Mouse (Mus musculus) ovary, adult 18-20 months (tissue): ENCODE measurements around the gene Arhgef2.

Experiments
- DNase-seq: peaks from one replicate; pipeline ENCODE4 v3.0.0; 2022; ENCODE audit warnings: low spot score, mixed read lengths

Arhgef2 gene

DNA sequence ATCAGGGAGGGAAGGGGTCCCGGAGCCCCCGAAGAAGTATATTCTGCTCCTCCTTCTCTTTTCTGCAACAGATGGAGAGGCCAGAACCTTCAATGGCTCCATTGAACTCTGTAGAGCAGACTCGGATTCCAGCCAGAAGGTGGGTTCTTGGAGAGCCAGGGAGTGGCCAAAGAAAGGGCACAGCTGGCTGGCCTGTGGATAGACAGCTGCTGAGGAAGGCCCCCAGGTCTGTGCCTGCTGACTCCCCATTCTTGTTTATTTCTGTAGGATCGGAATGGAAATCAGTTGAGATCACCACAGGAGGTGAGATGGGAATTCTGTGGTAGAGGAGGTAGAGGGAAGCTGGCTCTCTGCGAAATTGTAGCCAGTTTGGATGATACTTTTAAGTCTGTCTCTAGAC lies 37.3 kb downstream of the Arhgef2 start:
- DNase-seq, result no peak

DNA sequence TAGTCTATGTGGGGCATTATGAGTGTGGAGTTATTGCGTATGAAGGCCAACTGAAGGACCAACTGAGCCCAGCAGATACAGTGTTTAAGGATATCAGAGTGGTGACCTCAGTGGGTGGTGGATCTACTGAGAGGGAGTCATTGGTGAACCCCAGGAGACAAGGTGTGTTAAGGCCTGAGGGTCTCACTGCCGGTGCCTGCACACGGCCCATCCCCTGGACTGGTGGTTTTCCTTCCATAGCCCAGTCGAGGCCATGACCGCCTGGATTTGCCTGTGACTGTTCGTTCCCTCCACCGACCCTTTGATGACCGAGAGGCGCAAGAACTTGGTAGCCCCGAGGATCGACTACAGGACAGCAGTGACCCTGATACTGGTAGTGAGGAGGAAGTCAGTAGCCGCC lies 40.2 kb downstream of the Arhgef2 start:
- no peak for DNase-seq

DNA sequence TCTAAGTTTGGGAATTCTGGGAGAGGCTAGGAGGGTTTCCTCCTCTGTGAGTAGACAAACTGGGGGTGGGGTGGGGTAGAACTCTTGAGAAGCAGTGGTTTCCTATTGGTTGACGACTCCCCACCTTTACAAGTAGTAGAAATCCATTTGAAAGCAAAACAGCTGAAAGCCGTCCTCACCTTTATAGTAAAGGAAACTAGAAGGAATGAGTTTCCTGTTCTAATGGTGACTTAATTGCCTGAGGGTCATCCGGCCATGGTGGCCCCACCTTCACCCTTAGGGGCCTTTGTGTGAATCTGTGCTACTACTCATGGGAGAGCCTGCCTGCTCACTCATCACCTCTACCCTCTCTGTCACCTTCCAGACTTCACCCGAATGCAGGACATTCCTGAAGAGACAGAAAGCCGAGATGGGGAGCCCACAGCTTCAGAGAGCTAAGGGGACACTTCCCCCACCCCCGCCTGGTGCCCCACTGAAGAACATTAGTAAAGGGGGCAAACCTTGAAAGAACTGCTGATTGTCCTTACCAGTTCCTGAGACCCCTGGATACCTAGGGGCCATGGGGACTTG lies 40.7 kb downstream of the Arhgef2 start:
- DNase-seq, result no peak

DNA sequence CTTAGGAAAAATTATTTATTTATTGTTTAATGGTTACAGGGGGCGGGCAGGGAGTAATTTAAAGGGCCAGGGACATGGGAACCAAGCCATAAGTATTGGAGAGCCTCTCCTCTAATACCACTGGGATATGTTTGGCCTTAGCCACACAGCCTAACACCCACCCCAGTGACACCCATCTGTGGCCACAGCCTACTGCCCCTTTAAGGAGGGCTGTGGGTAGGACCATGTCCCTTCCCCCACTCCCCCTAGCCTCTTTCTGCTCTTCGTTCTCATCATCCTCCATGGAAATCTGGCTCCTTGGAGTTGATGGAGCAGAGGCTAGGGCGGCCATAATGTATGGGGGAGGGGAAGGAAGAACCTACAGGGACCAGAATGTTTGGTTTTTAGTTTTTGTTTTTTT lies 41.3 kb downstream of the Arhgef2 start:
- no peak for DNase-seq

DNA sequence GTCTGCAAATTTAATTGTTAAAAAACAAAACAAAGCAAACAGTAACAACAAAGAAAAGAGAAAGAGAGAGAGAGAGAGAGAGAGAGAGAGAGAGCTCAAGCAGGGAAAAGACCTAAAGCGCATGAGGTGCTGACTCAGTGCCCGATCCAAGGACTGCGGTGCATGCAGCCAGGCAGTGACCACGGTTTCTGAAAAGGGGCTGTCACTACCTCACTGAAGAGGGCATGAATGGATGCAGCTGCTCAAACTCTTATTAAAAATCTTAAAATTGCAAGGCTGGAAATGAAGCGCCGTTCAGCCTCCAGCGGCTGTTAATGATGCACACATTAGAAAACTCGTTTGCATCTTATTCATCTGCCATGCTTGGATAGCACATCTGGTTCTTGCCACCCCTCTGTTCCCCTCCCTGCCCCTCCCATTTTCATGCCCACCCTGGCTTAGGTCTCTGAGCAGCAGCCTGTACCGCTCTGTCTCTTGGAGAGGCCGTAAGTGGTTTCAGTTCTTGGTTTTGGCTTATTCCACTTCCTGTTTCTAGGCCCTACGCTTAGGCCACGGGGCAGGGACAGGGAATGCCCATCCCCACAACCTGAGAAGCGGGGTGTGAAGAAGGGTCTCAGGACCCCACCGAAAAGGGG lies 42.1 kb downstream of the Arhgef2 start:
- DNase-seq, result no peak

DNA sequence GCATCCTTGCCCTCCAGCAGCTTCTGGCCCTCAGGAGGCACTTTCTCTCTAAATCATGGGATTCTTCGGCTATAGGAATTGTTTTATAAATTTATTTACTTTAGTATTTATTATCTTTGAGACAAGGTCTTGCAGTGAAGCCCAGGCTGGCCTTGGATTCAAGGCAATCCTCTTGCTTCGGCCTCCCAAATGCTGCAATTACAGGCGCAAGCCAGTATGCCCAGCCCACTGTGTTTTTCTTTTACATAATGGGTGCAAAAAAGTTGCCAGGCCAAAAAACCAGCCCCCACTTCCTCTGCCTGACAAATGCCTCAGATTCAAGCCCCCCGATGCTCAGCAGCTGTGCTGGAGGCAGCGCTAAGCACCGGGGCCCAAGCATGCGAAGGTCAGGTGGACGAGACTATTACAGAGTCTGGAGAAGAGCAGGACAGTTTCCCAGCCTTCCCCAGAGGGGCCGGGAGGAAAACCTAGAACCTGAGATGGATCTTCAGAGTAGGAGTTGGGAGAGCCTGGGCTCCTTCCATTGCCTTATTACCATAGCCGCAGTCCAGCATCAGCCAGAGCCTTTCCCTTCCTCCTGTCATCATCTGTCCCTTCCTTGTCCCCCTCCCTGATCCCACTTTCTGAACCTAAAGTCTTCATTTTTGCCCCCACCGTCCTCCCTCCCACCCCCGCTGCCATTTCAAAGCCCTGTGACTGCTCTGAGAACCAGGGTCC lies 42.8 kb downstream of the Arhgef2 start:
- DNase-seq, result no peak

DNA sequence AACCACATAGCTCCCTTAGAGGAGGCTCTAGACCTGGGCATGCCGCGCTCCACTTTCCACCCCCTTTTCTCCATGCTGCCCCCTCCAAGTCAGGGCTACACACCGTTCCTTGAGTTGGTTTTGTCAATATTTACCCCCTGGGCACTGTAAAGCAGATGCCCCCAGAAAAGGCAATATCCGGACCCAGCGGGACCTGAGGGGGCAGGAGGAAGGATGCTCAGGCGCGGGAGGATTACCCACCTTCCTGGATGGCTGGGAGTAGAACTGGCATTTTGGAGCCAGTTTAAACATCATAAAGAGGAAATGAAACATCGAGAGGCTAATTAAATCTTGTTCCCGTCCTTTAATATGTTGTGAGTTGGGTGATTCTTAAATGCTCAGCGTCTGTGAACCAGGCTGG lies 43.4 kb downstream of the Arhgef2 start:
- no peak for DNase-seq

DNA sequence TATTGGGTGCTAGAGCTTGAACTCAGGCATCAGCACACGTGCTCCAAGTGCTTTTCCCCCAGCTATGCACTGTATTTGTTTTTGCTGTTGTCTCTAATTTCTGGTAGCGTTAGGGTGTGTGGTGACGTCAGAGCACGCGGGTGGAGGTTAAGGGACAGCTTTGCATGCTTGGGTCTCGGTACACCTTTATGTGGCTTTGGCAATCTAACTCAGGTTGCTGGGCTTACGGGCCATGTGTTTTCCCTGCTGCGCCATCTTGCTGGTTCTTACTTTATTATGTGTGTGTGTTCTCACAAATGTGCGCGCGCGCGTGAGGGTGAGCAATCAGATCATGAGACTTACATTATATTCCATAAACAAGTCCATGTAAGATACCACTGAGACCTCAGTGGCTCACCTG lies 44.2 kb downstream of the Arhgef2 start:
- no peak for DNase-seq

DNA sequence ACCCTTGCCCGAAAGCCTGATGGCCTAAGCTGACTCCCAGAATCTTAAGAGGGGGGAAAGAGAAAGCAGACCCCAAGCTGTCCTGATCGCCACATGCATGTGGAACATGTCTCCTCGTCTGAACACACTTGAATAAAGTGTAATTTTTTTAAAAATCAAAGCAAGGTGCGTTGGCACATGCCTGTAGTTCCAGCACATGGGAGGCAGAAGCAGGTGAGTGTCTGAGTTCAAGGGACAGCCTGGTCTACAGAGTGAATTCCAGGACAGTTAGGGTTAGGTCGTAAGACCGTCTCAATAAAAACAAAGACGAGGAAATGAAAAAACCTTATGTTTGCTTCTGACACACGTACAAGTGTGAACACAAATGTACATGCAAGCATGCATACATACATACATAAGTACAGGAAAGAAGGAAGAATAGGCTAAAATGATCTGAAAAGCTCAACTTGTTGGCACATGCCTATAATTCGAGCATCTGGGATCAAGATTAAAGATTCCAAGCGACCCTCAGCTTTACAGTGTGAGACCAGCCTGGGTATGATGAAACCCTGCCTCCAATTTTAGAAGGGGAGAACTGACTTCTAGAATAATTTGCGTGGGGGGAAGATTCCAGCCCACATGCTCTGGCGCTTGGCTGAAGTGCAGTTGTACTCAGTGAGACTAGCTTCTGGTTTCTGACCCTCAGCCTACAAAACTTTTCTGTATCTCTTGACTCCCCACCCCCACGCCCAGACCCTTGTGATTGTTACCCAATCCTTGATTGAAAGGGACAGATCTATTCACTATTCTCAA lies 45.1 kb downstream of the Arhgef2 start:
- no peak for DNase-seq

DNA sequence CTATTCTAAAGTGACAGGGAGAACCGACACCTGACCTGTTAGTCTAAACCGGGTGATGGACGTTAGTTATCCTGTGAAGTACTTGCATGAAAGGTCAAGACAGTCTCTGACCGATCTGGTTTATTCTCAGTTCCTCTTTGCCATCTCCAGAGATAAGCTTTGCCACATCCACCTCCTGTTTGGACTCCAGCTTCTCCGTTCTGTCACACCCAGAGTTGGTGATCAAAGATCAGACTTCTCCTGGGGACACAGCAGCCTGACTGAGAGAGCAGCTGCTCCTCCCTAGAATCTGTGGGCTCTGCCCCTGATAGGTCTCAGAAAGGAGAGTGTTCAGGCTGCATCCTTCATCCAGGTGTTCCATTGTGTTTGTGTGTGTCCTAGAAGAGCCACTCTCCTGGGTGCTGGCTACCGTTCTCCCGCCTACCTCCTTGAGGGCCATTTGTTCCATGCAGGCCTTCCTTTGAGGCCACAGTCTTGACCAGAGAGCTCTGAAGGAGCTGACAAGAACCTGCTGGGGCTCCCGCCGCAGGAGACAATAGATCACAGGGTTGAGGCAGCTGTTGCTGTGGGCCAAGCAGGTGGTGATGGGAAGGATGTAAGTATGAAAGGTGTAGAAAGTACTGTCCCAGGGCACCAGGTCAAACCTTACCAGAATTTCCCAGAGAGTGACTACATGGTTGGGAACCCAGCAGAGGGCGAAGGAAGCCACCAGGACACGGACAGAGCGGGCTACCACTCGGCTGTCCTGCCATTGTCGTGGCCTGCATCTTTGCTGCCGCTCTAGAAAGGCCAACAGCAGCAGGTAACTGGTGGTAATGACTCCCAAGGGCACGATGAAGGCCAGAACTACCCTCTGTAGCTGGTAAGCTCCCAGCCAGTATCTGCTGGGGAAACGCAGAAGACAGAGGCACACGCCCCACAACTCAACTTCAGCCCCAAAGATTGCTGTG lies 46.2 kb downstream of the Arhgef2 start:
- no peak for DNase-seq

DNA sequence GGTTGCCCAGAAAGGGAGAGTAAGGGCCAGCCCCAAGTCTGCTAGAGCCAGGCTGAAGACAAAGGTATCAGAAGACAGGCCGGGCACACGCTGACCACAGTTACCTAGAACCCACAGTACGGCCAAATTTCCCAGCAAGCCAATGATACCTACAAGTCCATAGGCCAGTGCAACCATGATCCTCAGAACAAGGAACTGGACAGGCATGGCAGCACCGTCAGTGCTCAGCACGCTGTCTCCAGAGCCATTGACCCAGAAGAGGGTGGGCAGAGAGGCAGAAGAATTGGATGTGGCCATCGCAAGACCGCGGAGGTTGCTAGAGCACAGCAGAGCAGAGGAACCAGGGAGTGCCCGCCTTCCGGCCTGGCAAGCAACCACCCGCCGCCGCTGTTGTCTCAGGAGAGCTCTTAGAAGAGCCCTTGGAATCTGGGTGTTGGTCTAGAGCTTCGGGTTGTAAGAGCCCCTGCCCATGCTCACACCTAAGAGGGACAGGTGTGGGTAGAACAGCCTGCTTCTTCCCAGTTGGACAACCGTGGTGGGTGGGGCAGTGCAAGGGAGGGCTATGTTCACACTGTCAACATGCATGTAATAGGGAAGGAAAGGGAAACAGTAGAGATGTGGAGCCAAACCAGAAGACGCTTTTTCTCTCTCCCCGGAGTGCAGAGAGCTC lies 47.2 kb downstream of the Arhgef2 start, which contains the start of gene Rxfp4:
Rxfp4 (minus strand) TSS at position 297 of the 670 bp plus-strand sequence.
- no peak for DNase-seq

DNA sequence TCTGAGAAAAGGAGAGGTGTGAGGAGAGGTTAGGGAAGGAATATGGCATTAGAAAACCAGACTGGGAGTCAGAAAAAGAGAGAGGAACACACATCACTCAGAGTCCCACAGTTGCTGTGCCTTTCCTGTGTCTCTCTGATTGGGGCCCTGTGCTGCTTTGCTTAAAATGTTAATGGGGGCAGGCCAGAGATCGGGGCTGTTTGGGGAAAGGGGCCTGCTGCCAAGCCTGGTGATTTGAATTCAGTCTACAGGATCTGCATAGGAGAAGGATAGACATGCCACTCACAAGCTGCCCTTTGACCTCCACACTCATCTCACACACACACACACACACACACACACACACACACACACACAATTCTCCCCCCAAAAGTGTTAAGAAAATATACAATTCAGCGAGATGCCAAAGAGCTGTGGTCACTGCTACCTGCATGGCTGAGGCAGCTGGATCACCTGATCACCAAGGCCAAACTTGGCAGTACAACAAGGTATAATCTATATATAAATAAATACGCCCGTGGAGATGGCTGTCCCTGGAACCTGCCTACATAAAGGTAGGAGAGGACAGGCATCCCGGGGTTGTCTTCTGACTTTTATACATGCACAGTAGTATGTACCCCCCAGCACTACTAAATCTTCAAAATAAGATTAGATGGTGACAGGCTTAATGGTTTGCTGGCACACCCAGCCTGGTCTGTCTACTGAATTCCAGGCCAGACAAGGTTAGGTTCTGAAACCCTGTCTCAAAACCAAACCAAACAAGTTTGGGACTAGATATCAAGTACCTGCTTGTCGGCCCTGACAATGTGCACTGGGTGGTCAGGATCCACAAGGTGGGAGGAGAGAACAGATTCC lies 48.0 kb downstream of the Arhgef2 start:
- DNase-seq, result no peak

DNA sequence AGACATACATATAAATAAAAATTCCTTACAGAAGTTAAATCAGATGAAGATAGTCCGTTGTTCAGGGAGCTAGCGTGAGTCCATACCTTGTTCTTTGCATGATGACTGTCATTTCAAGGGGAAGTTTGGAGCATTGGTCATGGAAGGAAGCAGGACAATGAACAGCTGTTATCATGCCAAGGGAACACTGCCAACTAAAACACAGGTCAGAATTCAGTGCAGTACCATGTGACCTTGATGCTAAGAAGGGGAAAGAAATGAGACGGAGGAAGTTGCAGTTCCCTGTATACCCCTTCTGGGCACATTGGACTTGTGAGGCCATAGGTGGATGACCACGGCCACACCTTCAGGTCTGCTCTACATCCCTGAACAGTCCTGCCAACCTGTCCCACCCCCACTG lies 48.9 kb downstream of the Arhgef2 start:
- no peak for DNase-seq

DNA sequence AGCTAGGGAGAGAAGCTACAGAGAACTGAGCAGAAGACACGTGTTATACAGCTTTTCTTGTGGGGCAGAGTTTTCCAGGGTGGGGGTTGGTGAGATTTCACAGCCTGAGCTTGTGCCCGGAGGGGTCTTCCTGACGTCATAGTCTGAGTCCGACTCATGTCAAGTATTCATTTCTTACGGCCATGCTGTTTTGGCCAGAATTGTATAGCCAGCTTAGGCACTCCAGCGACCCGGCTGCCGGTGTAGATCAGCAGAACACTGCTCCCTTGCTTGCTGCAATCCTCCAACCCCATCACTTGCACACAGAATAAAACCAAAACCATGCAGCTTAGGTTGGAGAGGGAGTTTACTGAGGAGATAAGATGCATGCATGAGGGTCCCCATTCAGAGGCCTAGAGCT lies 49.9 kb downstream of the Arhgef2 start:
- DNase-seq, result no peak

DNA sequence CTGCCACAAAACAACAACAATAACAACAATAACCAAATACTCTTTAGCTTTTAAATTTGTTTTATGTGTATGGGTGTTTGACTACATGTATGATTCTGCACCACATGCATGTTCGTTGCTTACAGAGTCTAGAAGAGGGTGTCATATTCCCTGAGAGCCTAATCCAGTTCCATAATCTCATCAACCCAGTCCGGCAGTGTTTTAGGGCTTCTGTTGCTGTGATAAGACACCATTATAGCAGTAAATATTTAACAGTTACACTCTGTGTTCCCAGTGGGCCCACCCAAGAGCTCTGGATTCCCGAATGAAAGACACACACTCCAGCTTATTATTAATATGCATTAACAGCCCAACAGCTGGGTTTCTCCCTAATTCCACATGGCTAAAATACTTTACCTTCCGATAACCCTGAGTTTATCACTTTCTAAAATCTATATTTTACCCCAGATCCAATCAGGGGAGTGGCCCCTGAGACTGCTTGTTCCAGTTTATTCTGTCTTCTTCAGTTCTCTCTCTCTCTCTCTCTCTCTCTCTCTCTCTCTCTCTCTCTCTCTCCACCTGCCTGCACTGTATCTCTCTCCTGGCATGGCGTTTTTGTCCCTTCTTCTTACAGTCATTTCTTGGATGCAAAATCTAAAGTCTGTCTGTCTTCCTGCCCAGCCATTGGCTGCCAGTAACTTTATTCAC lies 52.8 kb downstream of the Arhgef2 start:
- DNase-seq, result no peak

DNA sequence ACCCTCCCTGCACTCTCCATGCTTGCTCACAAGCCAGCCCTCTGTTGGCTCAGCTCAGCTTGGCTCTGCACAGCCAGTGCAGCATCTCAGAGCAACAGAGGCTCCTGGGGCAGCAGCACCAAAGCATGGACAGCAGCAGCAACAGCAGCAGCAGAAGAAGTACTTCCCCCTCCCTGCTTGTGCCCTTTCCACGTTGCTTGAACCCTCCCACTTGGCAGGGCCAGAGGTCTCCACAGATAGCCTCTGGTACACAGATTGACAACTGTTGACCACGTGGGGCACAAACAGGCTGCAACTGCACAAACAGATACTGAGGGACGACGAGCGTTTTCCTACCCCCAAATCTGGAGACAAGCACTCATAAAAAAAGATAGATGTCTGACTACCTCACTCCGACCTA lies 54.0 kb downstream of the Arhgef2 start:
- DNase-seq, result no peak

DNA sequence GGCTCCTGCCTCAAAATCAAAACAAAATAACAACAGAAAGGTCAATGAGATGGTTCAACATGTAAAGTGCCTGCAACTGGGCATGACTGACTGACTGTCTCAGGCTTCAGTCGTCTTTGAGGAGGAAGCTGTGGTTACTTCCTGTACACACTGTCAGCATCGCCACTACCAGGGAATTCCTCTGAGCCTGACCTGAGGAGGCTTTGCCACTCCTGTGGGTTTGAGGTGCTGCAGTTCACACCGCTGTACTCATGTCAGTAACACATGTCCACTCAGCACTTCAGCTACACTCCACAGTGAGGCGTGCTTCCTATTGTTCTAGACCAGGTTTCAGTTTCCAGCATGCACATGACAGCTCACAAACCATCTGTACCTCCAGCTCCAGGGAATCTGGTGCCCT lies 58.3 kb downstream of the Arhgef2 start:
- DNase-seq, result no peak

DNA sequence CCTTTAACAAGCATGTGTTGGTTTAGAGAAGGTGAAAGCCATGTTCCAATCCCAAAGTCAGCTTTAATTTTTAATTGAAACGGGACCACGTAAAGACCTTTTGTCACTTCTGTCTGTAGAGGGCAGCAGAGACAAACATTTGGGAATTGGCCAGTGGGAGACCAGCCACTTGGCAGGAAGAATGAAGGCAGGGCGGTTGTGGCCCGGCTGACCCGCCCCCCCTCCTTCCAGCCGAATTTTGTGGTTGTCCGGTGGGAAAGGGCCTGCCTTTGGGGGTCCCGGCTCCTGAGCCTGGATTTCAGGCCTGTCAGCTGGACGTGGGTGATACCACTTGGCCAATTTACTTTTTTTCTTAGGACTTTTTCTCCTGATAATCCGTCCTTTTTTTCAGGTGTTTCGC lies 71.6 kb downstream of the Arhgef2 start:
- DNase-seq, result peak; percentile 43

DNA sequence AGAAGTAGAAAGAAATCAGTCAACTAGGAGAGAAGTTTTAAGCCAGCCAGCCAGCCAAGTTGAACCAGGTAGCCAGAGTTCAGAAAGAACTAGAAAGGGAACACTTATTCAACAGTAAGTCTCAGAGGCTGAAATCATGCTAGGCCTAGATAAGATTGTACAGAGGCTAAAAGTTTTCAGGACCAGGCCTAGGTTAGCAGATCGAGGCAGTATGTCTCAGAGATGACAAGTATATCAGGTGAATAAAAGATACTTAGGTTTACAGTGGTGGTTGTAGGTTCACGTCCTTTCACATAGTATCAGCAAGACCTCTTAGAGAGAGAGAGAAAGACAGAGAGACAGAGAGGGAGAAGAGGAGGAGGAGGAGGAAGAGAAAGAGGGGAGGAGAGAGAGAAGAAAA lies 78.0 kb downstream of the Arhgef2 start:
- no peak for DNase-seq
